Mouse (Mus musculus): ENCODE measurements around the gene Kcnk7. TPM values are rescaled to one million over a fixed set of nuclear protein-coding genes. Genes with fewer than 3 reads are reported as not detected.

Kcnk7 gene
- total and polyA plus RNA-seq, 2 experiments from 2014 or later = 0.17 TPM; not detected in 1

DNA sequence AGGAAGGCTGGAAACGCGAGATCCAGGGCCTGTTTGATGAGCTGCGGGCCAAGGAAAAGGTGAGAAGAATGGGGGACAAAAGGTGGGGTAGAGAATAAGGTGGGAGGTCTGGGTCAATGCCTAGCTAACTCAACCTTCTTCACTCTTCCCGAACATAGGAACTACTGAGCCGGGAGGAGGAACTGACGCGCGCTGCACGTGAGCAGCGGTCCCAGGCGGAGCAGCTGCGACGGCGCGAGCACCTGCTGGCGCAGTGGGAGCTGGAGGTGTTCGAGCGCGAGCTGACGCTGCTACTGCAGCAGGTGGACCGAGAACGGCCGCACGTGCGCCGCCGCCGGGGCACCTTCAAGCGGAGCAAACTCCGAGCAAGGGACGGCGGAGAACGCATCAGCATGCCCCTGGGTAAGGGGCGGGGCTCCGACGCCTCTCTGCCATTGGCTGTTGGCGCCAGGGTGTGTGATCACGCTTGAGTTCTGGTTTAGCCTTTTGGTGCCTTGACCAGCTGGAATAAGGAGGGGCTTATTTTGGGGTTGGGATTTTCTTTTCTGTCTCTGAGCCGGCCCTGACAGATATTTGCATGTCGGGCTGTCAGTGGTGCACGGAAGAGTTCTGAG, 8.2 kb upstream of the Kcnk7 start:
- Histone ChIP-seq H3K4me1 (ENCODE audit: insufficient read depth) (no peaks in the 10 kb centered on the region), H3K4me3 (ENCODE audit: low read depth, low read length) (peak overlapping the region; percentile 31), H3K9me3 (ENCODE audit: low read length) (no peaks in the 10 kb centered on the region), H3K36me3 (ENCODE audit: insufficient read depth) (peaks cover 59% of the 10 kb centered on the region), H3K4me2 (ENCODE audit: low read depth) (peak overlapping the region; percentile 44), H3K9ac (peak overlapping the region; percentile 25; the same call in 1 of the 2 replicates), H3K27ac (ENCODE audit: low read depth, low read length) (no peak overlapping the region), H3K27me3 (ENCODE audit: insufficient read depth, low read length) (no peaks in the 10 kb centered on the region)
- peak; percentile 71 for ATAC-seq
- peak; percentile 45 for DNase-seq
- WGBS = 9% methylated on average over 41 of the region's 41 CpGs
- TF ChIP-seq CTCF (IDR thresholded peaks at IDR 0.05; ENCODE audit: low read depth) = no peak

DNA sequence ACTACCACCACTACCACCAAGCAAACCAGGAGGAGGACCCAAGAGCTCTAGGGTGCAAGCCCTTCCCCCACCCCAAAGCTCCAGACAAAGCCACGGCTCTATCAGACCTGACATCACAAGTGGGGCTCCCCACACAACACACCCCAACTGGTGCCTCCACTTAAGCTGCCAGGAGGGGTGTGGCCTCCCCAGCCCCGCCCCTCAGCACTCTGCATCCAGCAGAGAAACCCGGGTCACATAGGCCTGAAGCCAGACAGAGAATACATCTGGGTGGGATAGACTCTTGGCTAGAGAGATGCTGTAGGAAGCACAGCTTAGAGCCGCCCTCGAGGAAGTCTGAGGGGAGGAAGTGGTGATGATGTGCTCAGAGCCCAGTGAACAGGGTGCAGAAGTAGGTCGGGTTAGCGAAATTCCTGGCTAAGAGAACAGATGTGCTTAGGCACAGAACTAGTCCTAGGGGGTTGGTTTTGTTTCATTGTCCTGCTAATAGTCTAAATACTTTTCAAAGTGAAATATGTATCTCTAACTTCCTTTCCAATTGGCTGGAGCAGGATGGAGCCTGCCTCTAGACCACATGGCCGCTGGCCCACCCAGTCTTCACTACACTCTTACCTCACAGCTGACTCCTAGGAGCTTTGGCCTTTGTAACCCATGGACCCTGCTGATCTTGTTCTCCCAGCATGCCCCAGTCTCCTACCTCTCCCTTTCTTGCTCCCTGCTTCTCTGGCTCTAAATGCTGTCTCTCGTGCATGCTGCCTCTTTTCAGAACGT, 819 bp downstream of the Kcnk7 start:
- Histone ChIP-seq H3K9ac (no peak overlapping the region), H3K36me3 (ENCODE audit: insufficient read depth) (peaks cover 66% of the 10 kb centered on the region), H3K4me3 (ENCODE audit: low read depth, low read length) (no peak overlapping the region), H3K4me2 (ENCODE audit: low read depth) (no peak overlapping the region), H3K9me3 (ENCODE audit: low read length) (no peaks in the 10 kb centered on the region), H3K4me1 (ENCODE audit: insufficient read depth) (no peaks in the 10 kb centered on the region), H3K27ac (ENCODE audit: low read depth, low read length) (no peak overlapping the region), H3K27me3 (ENCODE audit: insufficient read depth, low read length) (no peaks in the 10 kb centered on the region)
- no peak for TF ChIP-seq CTCF (IDR thresholded peaks at IDR 0.05; ENCODE audit: low read depth)
- 50% methylated on average over 10 of the region's 10 CpGs for WGBS
- ATAC-seq (0 out of 2 replicates have a peak, but pooled peaks have one; percentile 6), DNase-seq (no peak)

DNA sequence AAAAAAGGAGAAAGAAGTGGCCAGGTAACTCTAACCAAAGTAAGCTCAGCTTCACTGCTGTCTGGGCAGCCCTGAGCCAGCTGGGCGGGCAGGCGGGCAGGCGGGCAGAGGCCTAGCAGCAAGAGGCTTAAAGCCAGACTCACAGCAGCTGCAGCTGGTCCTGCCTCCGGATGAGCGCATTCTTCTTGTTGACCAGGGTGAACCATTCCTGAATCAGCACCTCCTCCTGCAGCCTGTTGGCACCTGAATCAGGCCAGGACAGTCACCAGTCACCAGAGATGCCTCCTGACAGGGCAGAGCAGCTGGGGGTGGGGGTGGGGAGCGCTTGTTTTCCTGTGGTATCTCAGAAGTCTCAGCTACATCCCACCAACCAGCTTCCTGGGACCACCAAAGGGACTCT, 5.9 kb downstream of the Kcnk7 start:
- Histone ChIP-seq H3K36me3 (ENCODE audit: insufficient read depth) (peaks cover 63% of the 10 kb centered on the region), H3K9me3 (ENCODE audit: low read length) (no peaks in the 10 kb centered on the region), H3K27me3 (ENCODE audit: insufficient read depth, low read length) (no peaks in the 10 kb centered on the region), H3K4me1 (ENCODE audit: insufficient read depth) (peaks cover 4% of the 10 kb centered on the region; the same call in 1 of the 2 replicates), H3K4me3 (ENCODE audit: low read depth, low read length) (no peak overlapping the region), H3K9ac (no peak overlapping the region), H3K27ac (ENCODE audit: low read depth, low read length) (no peak overlapping the region), H3K4me2 (ENCODE audit: low read depth) (no peak overlapping the region)
- ATAC-seq (no peak), DNase-seq (no peak)
- WGBS = 97% methylated on average over 6 of the region's 6 CpGs
- no peak for TF ChIP-seq CTCF (IDR thresholded peaks at IDR 0.05; ENCODE audit: low read depth)

DNA sequence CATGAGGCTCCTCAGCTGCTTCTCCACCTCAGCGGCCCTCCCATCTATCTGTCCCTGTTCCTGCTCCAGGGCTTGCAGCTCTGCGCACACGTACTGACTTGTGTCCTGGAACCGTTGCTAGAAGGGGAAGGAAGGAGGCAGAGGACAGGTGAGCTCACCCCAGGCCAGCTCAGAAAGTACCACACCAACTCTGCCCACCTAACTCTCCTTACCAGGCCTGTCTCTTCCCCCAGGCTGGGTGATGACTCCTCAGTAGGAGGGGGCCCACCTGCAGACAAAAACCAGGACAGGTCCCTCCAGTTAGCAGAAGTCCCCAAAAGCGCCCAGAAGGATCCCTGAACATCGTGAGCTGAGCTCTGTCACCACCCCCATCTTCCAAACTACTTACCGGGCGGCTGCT, 6.4 kb downstream of the Kcnk7 start:
- Histone ChIP-seq H3K27me3 (ENCODE audit: insufficient read depth, low read length) (no peaks in the 10 kb centered on the region), H3K4me3 (ENCODE audit: low read depth, low read length) (no peak overlapping the region), H3K4me2 (ENCODE audit: low read depth) (no peak overlapping the region), H3K27ac (ENCODE audit: low read depth, low read length) (no peak overlapping the region), H3K4me1 (ENCODE audit: insufficient read depth) (peaks cover 4% of the 10 kb centered on the region; the same call in 1 of the 2 replicates), H3K9ac (no peak overlapping the region), H3K36me3 (ENCODE audit: insufficient read depth) (peaks cover 63% of the 10 kb centered on the region), H3K9me3 (ENCODE audit: low read length) (no peaks in the 10 kb centered on the region)
- 88% methylated on average over 8 of the region's 8 CpGs for WGBS
- DNase-seq (no peak), ATAC-seq (no peak)
- no peak for TF ChIP-seq CTCF (IDR thresholded peaks at IDR 0.05; ENCODE audit: low read depth)

DNA sequence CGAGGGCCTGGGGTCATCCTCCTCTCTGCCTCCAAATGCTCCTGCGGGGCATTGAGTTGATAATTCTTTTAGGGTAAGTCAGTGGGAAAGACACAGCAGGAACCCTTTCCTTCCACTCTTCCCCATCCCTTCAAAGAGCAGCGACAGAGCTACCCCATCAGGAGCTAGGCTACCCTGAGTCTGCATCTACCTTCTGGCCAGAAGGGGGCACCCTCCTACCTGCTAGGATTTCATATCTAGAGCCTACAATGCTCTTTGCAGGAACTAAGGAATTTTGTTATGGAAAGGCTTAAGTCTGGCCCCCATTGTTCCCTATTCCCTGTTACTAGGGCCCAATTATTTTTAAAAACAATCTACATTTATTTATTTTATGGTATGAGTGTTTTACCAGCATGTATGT, 7.1 kb downstream of the Kcnk7 start:
- peak; percentile 73 for TF ChIP-seq CTCF (IDR thresholded peaks at IDR 0.05; ENCODE audit: low read depth)
- 12% methylated on average over 3 of the region's 3 CpGs for WGBS
- H3K4me1 ChIP-seq (ENCODE audit: insufficient read depth) = peaks cover 4% of the 10 kb centered on the region; the same call in 1 of the 2 replicates
- peaks cover 60% of the 10 kb centered on the region for H3K36me3 ChIP-seq (ENCODE audit: insufficient read depth)
- no peak overlapping the region for H3K27ac ChIP-seq (ENCODE audit: low read depth, low read length)
- H3K4me2 ChIP-seq (ENCODE audit: low read depth) = no peak overlapping the region
- no peaks in the 10 kb centered on the region for H3K27me3 ChIP-seq (ENCODE audit: insufficient read depth, low read length)
- no peak overlapping the region for H3K9ac ChIP-seq
- DNase-seq (peak; percentile 72), ATAC-seq (0 out of 2 replicates have a peak, but pooled peaks have one; percentile 36)
- H3K9me3 ChIP-seq (ENCODE audit: low read length) = no peaks in the 10 kb centered on the region
- H3K4me3 ChIP-seq (ENCODE audit: low read depth, low read length) = no peak overlapping the region

DNA sequence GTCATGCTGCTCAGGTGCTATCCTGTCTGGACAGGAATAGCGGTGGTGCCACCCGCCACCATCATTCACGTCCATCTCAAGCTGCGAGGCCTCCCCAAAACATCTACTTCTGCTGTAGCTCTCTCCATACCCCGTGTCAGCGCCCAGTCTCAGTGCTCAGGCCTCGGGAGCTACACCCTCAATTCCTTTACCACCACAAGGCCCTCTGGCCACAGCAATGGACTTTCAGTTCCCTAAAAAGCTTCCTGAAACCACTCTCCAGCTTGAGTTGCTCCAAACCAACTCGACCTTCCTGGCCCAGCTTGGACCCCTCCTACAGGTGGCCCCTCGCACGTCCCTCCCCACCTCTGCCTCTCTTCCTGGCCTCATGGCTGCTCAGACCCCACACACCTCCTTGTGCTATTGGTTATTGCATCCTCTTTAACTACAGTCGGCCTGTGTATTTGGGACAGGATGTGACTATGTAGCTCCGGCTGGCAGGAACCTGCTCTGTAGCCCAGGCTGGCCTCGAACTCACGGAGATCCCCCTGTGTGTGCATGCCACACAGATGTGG, 7.8 kb downstream of the Kcnk7 start:
- H3K4me3 ChIP-seq (ENCODE audit: low read depth, low read length) = no peak overlapping the region
- DNase-seq = no peak
- H3K4me1 ChIP-seq (ENCODE audit: insufficient read depth) = peaks cover 9% of the 10 kb centered on the region
- TF ChIP-seq CTCF (IDR thresholded peaks at IDR 0.05; ENCODE audit: low read depth) = no peak
- no peak overlapping the region for H3K4me2 ChIP-seq (ENCODE audit: low read depth)
- no peaks in the 10 kb centered on the region for H3K9me3 ChIP-seq (ENCODE audit: low read length)
- no peak overlapping the region for H3K27ac ChIP-seq (ENCODE audit: low read depth, low read length)
- no peak for ATAC-seq
- 92% methylated on average over 14 of the region's 14 CpGs for WGBS
- H3K36me3 ChIP-seq (ENCODE audit: insufficient read depth) = peaks cover 53% of the 10 kb centered on the region
- no peak overlapping the region for H3K9ac ChIP-seq
- no peaks in the 10 kb centered on the region for H3K27me3 ChIP-seq (ENCODE audit: insufficient read depth, low read length)

DNA sequence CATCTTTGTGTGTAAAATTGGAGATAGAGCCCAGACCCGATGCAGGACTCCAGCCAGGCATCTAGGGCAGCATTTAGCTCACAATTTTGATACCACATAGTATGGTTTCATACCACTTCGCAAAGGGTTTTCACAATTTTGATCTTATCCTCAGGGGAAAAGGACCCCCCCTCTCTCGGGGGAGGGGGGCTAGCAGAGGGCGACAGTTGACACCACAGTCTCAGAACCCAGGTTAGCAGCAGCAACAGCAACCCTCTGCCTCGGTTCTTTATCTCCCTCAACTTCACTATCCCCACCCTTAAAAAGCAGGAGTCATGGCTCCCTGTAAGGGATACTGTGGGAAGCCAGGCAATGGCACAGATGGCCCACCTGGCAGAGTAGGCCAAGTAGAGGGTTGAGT, 9.1 kb downstream of the Kcnk7 start:
- Histone ChIP-seq H3K36me3 (ENCODE audit: insufficient read depth) (peaks cover 47% of the 10 kb centered on the region), H3K27me3 (ENCODE audit: insufficient read depth, low read length) (no peaks in the 10 kb centered on the region), H3K9me3 (ENCODE audit: low read length) (no peaks in the 10 kb centered on the region), H3K4me3 (ENCODE audit: low read depth, low read length) (no peak overlapping the region), H3K27ac (ENCODE audit: low read depth, low read length) (no peak overlapping the region), H3K4me1 (ENCODE audit: insufficient read depth) (peaks cover 9% of the 10 kb centered on the region), H3K4me2 (ENCODE audit: low read depth) (peak overlapping the region; percentile 57; the same call in 1 of the 2 replicates), H3K9ac (no peak overlapping the region)
- WGBS = 81% methylated on average over 5 of the region's 5 CpGs
- TF ChIP-seq CTCF (IDR thresholded peaks at IDR 0.05; ENCODE audit: low read depth) = no peak
- DNase-seq (no peak), ATAC-seq (no peak)
